Mouse (Mus musculus): ENCODE results near the gene Hyal2. TPM values are rescaled to one million over a fixed set of nuclear protein-coding genes. Genes with fewer than 3 reads are reported as not detected.
A peak's percentile ranks its signal among the peaks of the same experiment; 100 is the strongest.

Gene Hyal2
- polyA plus RNA-seq (2014; fragmentation: Nextera tagmentation; extraction: Ambion mirVana) = 138 and 150 TPM in 2 replicates

DNA sequence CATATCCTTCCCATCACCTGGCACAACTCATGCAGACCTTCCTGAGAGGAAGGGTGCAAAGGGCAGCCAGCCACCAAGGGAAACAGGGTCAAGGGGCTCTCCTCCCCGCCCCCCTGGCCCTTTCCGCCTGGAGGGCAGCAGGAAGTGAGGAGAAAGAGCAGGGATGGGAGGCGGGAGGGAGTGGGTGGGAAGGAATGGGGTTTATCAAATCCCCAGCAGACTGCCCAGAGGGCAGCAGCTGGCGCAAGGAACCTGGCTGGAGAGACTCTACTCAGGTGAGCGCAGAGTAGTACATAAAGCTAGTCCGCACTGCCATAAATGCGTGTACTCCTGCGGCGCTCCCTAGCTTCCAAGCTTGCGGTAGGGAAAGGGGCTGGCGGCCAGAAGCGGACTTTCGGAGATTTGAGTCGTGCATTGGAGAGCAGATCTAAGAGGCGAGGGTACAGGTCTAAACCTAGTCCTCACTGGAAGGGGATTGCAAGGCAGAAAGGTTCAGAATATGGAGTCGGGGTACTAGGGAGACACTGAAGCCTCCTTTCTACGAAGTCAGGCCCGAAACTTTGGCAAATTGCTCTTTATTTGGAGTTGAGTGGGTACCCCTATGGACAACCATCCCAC lies at the start of gene Hyal2:
TSS of gene Hyal2 (plus strand) at position 244 of the 618 bp plus-strand sequence.
- H3K4me2 ChIP-seq (ENCODE audit: low read depth, low read length) = peak within 1 kb of the TSS; percentile 51
- 0 out of 2 replicates have a peak, but pooled peaks cover 6% of the 10 kb centered on the region for H3K4me1 ChIP-seq (ENCODE audit: control insufficient read depth, insufficient read depth, low read length)
- DNase-seq (ENCODE audit: low spot score) (no peak), ATAC-seq (replicated peaks; ENCODE audit: insufficient number of reproducible peaks, low FRiP score, low TSS enrichment, low read depth) (no peak)
- H3K27me3 ChIP-seq (ENCODE audit: control insufficient read depth, insufficient read depth, low read length) = no peaks in the 10 kb centered on the region
- peak within 1 kb of the TSS; percentile 86 for H3K4me3 ChIP-seq (ENCODE audit: low read depth, low read length)
- 4% methylated on average over 18 of the region's 18 CpGs for WGBS
- H3K9ac ChIP-seq (replicated peaks; ENCODE audit: low read length) = peak within 1 kb of the TSS; percentile 87
- peaks cover 5% of the 10 kb centered on the region for H3K36me3 ChIP-seq (replicated peaks; ENCODE audit: control insufficient read depth, insufficient read depth, low read depth, low read length)
- no peaks in the 10 kb centered on the region for H3K9me3 ChIP-seq (replicated peaks; ENCODE audit: control insufficient read depth, low read length)
- H3K27ac ChIP-seq (replicated peaks; ENCODE audit: low read depth, low read length) = peak within 1 kb of the TSS; percentile 66

DNA sequence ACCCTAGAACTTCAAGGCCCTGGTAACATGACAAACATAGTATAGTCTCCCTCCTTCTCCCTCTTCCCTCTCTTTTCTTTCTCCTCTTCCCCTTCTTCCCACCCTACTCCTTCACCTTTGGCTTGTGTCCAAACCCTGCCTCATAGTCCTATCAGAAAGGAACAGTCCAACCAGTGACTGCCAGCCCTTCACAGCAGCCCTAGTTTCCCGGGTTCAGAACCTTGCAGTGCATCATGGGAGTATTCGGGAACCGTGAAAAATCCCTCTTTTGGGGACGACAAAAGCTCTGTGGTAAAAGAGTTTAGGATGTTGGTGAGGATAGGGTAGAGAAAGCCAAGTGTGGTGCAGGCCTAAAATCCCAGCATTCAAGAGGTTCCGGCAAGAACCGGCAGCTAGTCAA lies 47.4 kb upstream of the Hyal2 start:
- Histone ChIP-seq H3K9me3 (replicated peaks; ENCODE audit: control insufficient read depth, low read length) (no peaks in the 10 kb centered on the region), H3K9ac (replicated peaks; ENCODE audit: low read length) (no peak overlapping the region), H3K4me2 (ENCODE audit: low read depth, low read length) (no peak overlapping the region), H3K4me3 (ENCODE audit: low read depth, low read length) (no peak overlapping the region), H3K4me1 (ENCODE audit: control insufficient read depth, insufficient read depth, low read length) (peaks cover 5% of the 10 kb centered on the region), H3K27ac (replicated peaks; ENCODE audit: low read depth, low read length) (no peak overlapping the region), H3K36me3 (replicated peaks; ENCODE audit: control insufficient read depth, insufficient read depth, low read depth, low read length) (no peaks in the 10 kb centered on the region), H3K27me3 (ENCODE audit: control insufficient read depth, insufficient read depth, low read length) (peaks cover 4% of the 10 kb centered on the region)
- no peak for DNase-seq (ENCODE audit: low spot score)
- WGBS = 65% methylated on average over 6 of the region's 6 CpGs
- ATAC-seq (replicated peaks; ENCODE audit: insufficient number of reproducible peaks, low FRiP score, low TSS enrichment, low read depth) = no peak

DNA sequence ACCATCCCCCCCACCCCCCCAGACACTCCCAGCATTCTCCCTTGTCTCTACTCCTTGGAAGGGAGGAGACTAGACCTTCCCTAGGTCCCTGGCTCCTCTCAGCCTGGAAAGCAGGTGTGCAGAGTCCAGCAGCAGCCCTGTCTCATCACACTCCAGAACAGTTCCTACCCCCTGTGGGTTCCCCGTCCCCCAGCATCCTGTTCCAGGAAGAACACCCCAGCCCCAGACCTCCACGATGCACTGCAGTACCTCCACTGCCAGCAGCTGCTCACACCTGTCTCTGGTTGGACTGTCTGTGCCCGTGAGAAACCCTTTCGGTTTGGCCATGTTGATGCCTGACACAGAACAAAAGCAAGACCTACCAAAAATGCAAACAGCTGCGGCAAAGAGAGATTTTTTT lies 46.6 kb upstream of the Hyal2 start:
- no peak overlapping the region for H3K4me2 ChIP-seq (ENCODE audit: low read depth, low read length)
- H3K36me3 ChIP-seq (replicated peaks; ENCODE audit: control insufficient read depth, insufficient read depth, low read depth, low read length) = no peaks in the 10 kb centered on the region
- H3K9me3 ChIP-seq (replicated peaks; ENCODE audit: control insufficient read depth, low read length) = no peaks in the 10 kb centered on the region
- DNase-seq (ENCODE audit: low spot score) (no peak), ATAC-seq (replicated peaks; ENCODE audit: insufficient number of reproducible peaks, low FRiP score, low TSS enrichment, low read depth) (no peak)
- 55% methylated on average over 5 of the region's 5 CpGs for WGBS
- H3K27me3 ChIP-seq (ENCODE audit: control insufficient read depth, insufficient read depth, low read length) = peaks cover 10% of the 10 kb centered on the region
- no peak overlapping the region for H3K27ac ChIP-seq (replicated peaks; ENCODE audit: low read depth, low read length)
- H3K9ac ChIP-seq (replicated peaks; ENCODE audit: low read length) = no peak overlapping the region
- H3K4me1 ChIP-seq (ENCODE audit: control insufficient read depth, insufficient read depth, low read length) = peaks cover 5% of the 10 kb centered on the region
- no peak overlapping the region for H3K4me3 ChIP-seq (ENCODE audit: low read depth, low read length)

DNA sequence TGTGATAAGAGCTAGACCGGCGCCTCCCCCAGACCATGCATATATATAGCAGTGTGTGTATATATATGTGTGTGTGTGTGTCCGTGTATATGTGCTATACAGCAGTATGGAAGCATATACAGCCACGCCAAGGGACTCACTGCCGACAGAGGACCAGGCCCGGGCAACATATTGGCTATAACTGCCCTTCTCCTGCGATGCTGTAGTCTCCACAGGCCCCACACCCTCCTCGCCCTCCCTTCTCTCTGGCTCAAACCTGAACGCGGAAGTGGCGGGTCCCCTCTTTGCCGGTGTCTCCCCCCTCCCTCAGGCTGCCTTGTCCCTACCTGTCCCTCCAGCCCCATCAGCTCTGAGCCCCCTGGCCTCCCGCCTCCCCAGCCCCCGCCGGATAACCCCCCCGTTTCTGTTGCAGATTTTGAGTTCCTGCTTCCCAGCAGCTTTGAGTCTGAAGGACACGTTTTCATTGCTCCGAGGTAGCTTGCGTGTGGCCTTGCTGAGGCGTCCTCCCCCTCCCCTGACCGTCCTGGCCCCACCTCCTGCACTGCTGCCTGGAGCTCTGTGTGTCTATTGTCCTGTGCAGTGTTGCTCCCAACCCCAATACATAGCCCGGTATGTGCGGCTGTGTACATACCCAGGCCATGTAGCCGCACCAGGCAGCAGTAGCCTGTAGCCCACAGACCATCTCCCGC lies 45.9 kb upstream of the Hyal2 start:
- WGBS = 22% methylated on average over 25 of the region's 25 CpGs
- DNase-seq (ENCODE audit: low spot score) (peak; percentile 54), ATAC-seq (replicated peaks; ENCODE audit: insufficient number of reproducible peaks, low FRiP score, low TSS enrichment, low read depth) (peak; percentile 46; the same call in 1 of the 2 replicates)
- Histone ChIP-seq H3K27ac (replicated peaks; ENCODE audit: low read depth, low read length) (no peak overlapping the region), H3K4me2 (ENCODE audit: low read depth, low read length) (peak overlapping the region; percentile 36; the same call in 1 of the 2 replicates), H3K9me3 (replicated peaks; ENCODE audit: control insufficient read depth, low read length) (no peaks in the 10 kb centered on the region), H3K36me3 (replicated peaks; ENCODE audit: control insufficient read depth, insufficient read depth, low read depth, low read length) (no peaks in the 10 kb centered on the region), H3K9ac (replicated peaks; ENCODE audit: low read length) (peak overlapping the region; percentile 39; the same call in 1 of the 2 replicates), H3K4me3 (ENCODE audit: low read depth, low read length) (no peak overlapping the region), H3K27me3 (ENCODE audit: control insufficient read depth, insufficient read depth, low read length) (peaks cover 12% of the 10 kb centered on the region), H3K4me1 (ENCODE audit: control insufficient read depth, insufficient read depth, low read length) (peaks cover 5% of the 10 kb centered on the region)

DNA sequence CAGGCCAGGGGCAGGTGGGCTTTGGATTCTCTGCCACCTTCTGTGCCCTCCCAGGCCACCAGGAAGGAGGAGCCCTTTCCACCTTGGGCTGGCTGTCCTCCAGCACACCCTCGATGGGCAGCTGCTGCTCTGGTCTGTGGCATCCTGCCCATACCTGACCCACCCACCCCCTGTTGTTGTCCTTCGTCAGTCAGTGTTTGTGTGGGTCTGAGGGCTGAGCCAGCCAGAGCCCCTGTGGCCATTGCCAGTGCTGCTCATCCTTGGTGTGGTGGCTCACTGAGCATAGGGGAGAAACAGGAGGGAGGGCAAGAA lies 45.4 kb upstream of the Hyal2 start:
- H3K27ac ChIP-seq (replicated peaks; ENCODE audit: low read depth, low read length) = no peak overlapping the region
- DNase-seq (ENCODE audit: low spot score) (no peak), ATAC-seq (replicated peaks; ENCODE audit: insufficient number of reproducible peaks, low FRiP score, low TSS enrichment, low read depth) (0 out of 2 replicates have a peak, but pooled peaks have one; percentile 2)
- H3K4me1 ChIP-seq (ENCODE audit: control insufficient read depth, insufficient read depth, low read length) = peaks cover 5% of the 10 kb centered on the region
- no peaks in the 10 kb centered on the region for H3K36me3 ChIP-seq (replicated peaks; ENCODE audit: control insufficient read depth, insufficient read depth, low read depth, low read length)
- H3K27me3 ChIP-seq (ENCODE audit: control insufficient read depth, insufficient read depth, low read length) = peaks cover 17% of the 10 kb centered on the region
- no peaks in the 10 kb centered on the region for H3K9me3 ChIP-seq (replicated peaks; ENCODE audit: control insufficient read depth, low read length)
- H3K4me2 ChIP-seq (ENCODE audit: low read depth, low read length) = no peak overlapping the region
- H3K9ac ChIP-seq (replicated peaks; ENCODE audit: low read length) = peak overlapping the region; percentile 39; the same call in 1 of the 2 replicates
- 40% methylated on average over 2 of the region's 2 CpGs for WGBS
- H3K4me3 ChIP-seq (ENCODE audit: low read depth, low read length) = no peak overlapping the region

DNA sequence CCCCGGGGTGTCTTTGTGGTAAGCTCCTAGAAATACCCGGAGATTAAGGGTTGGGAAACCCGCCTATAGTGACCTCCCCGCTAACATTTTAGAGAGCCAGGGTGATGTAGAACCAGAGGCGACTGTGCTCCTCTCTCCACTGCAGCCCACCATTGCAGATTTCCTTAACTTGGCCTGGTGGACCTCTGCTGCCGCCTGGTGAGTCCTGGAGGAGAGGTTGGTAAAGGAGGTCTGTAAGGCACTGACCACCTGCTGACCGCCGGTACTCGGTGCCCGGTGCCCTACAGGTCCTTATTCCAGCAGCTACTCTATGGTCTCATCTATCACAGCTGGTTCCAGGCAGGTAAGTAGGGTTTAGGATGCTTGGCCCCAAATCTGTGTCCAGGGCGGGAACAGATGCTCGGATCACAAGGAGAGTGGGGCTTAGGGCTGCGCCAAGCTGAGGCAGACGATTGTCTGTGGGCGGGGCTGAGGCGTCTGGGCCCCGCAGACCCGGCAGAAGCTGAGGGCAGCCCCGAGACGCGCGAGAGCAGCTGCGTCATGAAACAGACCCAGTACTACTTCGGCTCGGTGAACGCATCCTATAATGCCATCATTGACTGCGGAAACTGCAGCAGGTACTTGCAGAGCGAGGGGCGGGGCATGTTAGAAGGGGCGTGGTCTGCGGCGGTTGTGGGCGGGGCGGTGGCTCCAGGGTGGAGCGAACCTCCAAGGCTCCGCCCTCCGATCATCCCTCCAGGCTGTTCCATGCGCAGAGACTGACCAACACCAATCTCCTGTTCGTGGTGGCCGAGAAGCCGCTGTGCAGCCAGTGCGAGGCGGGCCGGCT lies 41.3 kb upstream of the Hyal2 start:
- Histone ChIP-seq H3K27ac (replicated peaks; ENCODE audit: low read depth, low read length) (no peak overlapping the region), H3K9me3 (replicated peaks; ENCODE audit: control insufficient read depth, low read length) (no peaks in the 10 kb centered on the region), H3K4me1 (ENCODE audit: control insufficient read depth, insufficient read depth, low read length) (peaks cover 5% of the 10 kb centered on the region), H3K36me3 (replicated peaks; ENCODE audit: control insufficient read depth, insufficient read depth, low read depth, low read length) (no peaks in the 10 kb centered on the region), H3K27me3 (ENCODE audit: control insufficient read depth, insufficient read depth, low read length) (peaks cover 23% of the 10 kb centered on the region), H3K9ac (replicated peaks; ENCODE audit: low read length) (peak overlapping the region; percentile 40; the same call in 1 of the 2 replicates), H3K4me3 (ENCODE audit: low read depth, low read length) (peak overlapping the region; percentile 32), H3K4me2 (ENCODE audit: low read depth, low read length) (peak overlapping the region; percentile 69)
- ATAC-seq (replicated peaks; ENCODE audit: insufficient number of reproducible peaks, low FRiP score, low TSS enrichment, low read depth) (peak; percentile 57; the same call in 1 of the 2 replicates), DNase-seq (ENCODE audit: low spot score) (peak; percentile 76)
- 6% methylated on average over 44 of the region's 44 CpGs for WGBS

DNA sequence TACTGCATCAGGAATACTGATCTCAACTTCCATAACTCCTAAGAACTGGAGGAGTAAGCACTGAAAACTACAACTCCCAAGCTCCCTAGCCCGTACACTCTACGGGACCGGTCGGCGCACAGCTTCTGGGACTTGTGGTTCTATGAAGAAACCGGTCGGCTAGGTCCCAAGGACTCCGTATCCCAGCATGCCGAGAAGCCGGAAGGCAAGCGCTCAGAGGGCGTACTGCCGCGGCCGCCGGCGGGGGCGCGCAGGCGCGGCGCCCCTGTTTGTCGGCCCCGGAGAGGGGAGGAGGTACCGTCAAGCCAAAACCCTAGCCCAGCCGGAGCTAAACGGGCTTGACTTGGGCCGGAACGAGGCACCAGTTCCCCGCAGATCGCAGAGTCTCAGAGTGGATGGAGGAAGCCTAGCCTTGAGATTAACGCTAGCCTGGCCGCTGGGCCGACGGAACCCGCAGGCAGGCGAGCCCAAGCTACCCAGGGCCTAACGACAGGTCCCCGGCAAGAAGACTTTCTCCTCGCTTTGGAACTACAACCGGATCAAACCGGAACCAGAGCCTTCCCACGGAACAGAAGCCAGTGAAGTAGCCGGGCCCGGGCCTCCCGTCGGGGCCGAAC lies 33.8 kb upstream of the Hyal2 start, which contains the start of gene Tmem115:
TSS of gene Tmem115 (plus strand) at position 155 of the 617 bp plus-strand sequence.
- WGBS = under 1% methylated on average over 46 of the region's 48 CpGs
- Histone ChIP-seq H3K4me1 (ENCODE audit: control insufficient read depth, insufficient read depth, low read length) (peaks cover 9% of the 10 kb centered on the region), H3K9ac (replicated peaks; ENCODE audit: low read length) (peak within 1 kb of the TSS; percentile 76), H3K4me2 (ENCODE audit: low read depth, low read length) (peak within 1 kb of the TSS; percentile 95), H3K4me3 (ENCODE audit: low read depth, low read length) (peak within 1 kb of the TSS; percentile 88), H3K27ac (replicated peaks; ENCODE audit: low read depth, low read length) (0 out of 2 replicates have a peak within 1 kb of the TSS, but pooled peaks have one; percentile 16), H3K36me3 (replicated peaks; ENCODE audit: control insufficient read depth, insufficient read depth, low read depth, low read length) (no peaks in the 10 kb centered on the region; the same call in 1 of the 2 replicates), H3K27me3 (ENCODE audit: control insufficient read depth, insufficient read depth, low read length) (no peaks in the 10 kb centered on the region), H3K9me3 (replicated peaks; ENCODE audit: control insufficient read depth, low read length) (no peaks in the 10 kb centered on the region)
- DNase-seq (ENCODE audit: low spot score) = peak; percentile 98
- ATAC-seq (replicated peaks; ENCODE audit: insufficient number of reproducible peaks, low FRiP score, low TSS enrichment, low read depth) = peak; percentile 98
